Comparison of ENCODE assay signal across 19 mouse cellular contexts in genomic region chr11:25715447-25716321, GRCm38 (mm10).
A peak's percentile ranks its signal among the peaks of the same experiment; 100 is the strongest.
DNase-seq lines count a peak whose midpoint lies in the region; ATAC-seq and TF ChIP-seq lines count a peak whose summit lies in the region.
"Had no signal": no experiment of that assay in that cellular context is flagged by ENCODE, and none has a peak within 500 bp of the region (broad histone marks: within the 10 kb centered on the region; RNA-seq: fewer than 3 reads in every experiment).

No protein-coding gene starts in this region.

- WGBS in forebrain, embryonic 15.5 days: 47% methylated on average over 7 of the region's 7 CpGs
- WGBS in forebrain, embryonic 12.5 days: 84% methylated on average over 7 of the region's 7 CpGs
- 81% methylated on average over 7 of the region's 7 CpGs for WGBS in kidney, adult 2 months

- no peak overlapping the region for H3K4me3 ChIP-seq in forebrain, embryonic 15.5 days
- no peak overlapping the region for H3K4me3 ChIP-seq in forebrain, embryonic 12.5 days (replicated peaks)
- no peak overlapping the region for H3K4me3 ChIP-seq in kidney, adult 2 months (ENCODE audit: insufficient read depth, low read depth, low read length)
- H3K4me3 ChIP-seq: erythroblast, embryonic 14.5 days; hindbrain, embryonic 15.5 days; megakaryocyte, embryonic 14.5 days; myocyte had no signal

- intact Hi-C loops in left cerebral cortex, postnatal 14 days (cut with DNase I): loop anchor here (10.0 kb wide), 1 partner anchor 361 kb away; no protein-coding TSS in a partner anchor

- peak; percentile 92 for DNase-seq in brain, embryonic 14.5 days (ENCODE audit: low read depth)
- peak; percentile 65 to 86 for DNase-seq in layer of hippocampus, adult 18-20 months (ENCODE audit: low spot score in 2 of 2)
- peak; percentile 40 to 80 for DNase-seq in left cerebral cortex, postnatal 14 days (ENCODE audit: low spot score in 2 of 2)
- no peak for DNase-seq in Muller cell, postnatal 12 days (ENCODE audit: inconsistent ontology term)
- no peak for DNase-seq in gastrocnemius, postnatal 4 days (ENCODE audit: low spot score in 2 of 2)
- no peak for DNase-seq in kidney, adult 2 months
- DNase-seq: adrenal gland, postnatal 36 days; B cell, adult 2 months; cerebellum, adult 11-12 months; gastrocnemius, postnatal 36 days; liver, postnatal 0 days; thymus, adult 2 months had no signal

- H3K36me3 ChIP-seq in forebrain, embryonic 15.5 days: no peaks in the 10 kb centered on the region
- H3K36me3 ChIP-seq in forebrain, embryonic 12.5 days (replicated peaks): no peaks in the 10 kb centered on the region
- H3K36me3 ChIP-seq in kidney, adult 2 months (ENCODE audit: control insufficient read depth, insufficient read depth, low read length): no peaks in the 10 kb centered on the region
- H3K36me3 ChIP-seq: G1E; hindbrain, embryonic 15.5 days had no signal

- no peaks in the 10 kb centered on the region for H3K9me3 ChIP-seq in forebrain, embryonic 15.5 days
- H3K9me3 ChIP-seq in forebrain, embryonic 12.5 days: no peaks in the 10 kb centered on the region
- H3K9me3 ChIP-seq: G1E; hindbrain, embryonic 15.5 days had no signal

- no peaks in the 10 kb centered on the region for H3K27me3 ChIP-seq in forebrain, embryonic 15.5 days
- H3K27me3 ChIP-seq in forebrain, embryonic 12.5 days: no peaks in the 10 kb centered on the region
- H3K27me3 ChIP-seq in kidney, adult 2 months (replicated peaks; ENCODE audit: control insufficient read depth, insufficient read depth, low read length): no peaks in the 10 kb centered on the region
- H3K27me3 ChIP-seq: hindbrain, embryonic 15.5 days; megakaryocyte, embryonic 14.5 days had no signal

- peaks cover 15% of the 10 kb centered on the region; the same call in 1 of the 2 replicates for H3K4me1 ChIP-seq in forebrain, embryonic 15.5 days
- no peaks in the 10 kb centered on the region for H3K4me1 ChIP-seq in forebrain, embryonic 12.5 days
- no peaks in the 10 kb centered on the region for H3K4me1 ChIP-seq in kidney, adult 2 months (ENCODE audit: control insufficient read depth, insufficient read depth, low read length)
- H3K4me1 ChIP-seq: hindbrain, embryonic 15.5 days; megakaryocyte, embryonic 14.5 days had no signal

- H3K27ac ChIP-seq in forebrain, embryonic 15.5 days (replicated peaks): peak overlapping the region; percentile 86
- H3K27ac ChIP-seq in forebrain, embryonic 12.5 days: no peak overlapping the region
- H3K27ac ChIP-seq in kidney, adult 2 months (ENCODE audit: insufficient read depth, low read depth, low read length): no peak overlapping the region
- H3K27ac ChIP-seq: hindbrain, embryonic 15.5 days had no signal

- no peak overlapping the region for H3K4me2 ChIP-seq in forebrain, embryonic 15.5 days (replicated peaks)
- H3K4me2 ChIP-seq in forebrain, embryonic 12.5 days: no peak overlapping the region
- H3K4me2 ChIP-seq: hindbrain, embryonic 15.5 days had no signal

- TF ChIP-seq POLR2A in brain, embryonic 14.5 days (IDR thresholded peaks at IDR 0.05; ENCODE audit: borderline replicate concordance, extremely low read depth, insufficient read depth, insufficient read length, poor library complexity, severe bottlenecking): no peak
- TF ChIP-seq POLR2A in kidney, adult 2 months (IDR thresholded peaks at IDR 0.05; ENCODE audit: low read depth, low read length): no peak

- 0 out of 2 replicates have a peak, but pooled peaks have one; percentile 1 for TF ChIP-seq CTCF in brain, embryonic 14.5 days (IDR thresholded peaks at IDR 0.05; ENCODE audit: borderline replicate concordance, extremely low read depth, insufficient read depth, insufficient read length)
- TF ChIP-seq CTCF in kidney, adult 2 months (conservative IDR thresholded peaks at IDR 0.05; ENCODE audit: insufficient read depth, insufficient read length, low read depth, low read length): no peak

- peak; percentile 95 for ATAC-seq in forebrain, embryonic 15.5 days (replicated peaks)
- no peak for ATAC-seq in forebrain, embryonic 12.5 days (ENCODE audit: low FRiP score)
- ATAC-seq: liver, postnatal 0 days had no signal

- H3K9ac ChIP-seq in forebrain, embryonic 15.5 days (replicated peaks): no peak overlapping the region
- no peak overlapping the region for H3K9ac ChIP-seq in forebrain, embryonic 12.5 days
- H3K9ac ChIP-seq: hindbrain, embryonic 15.5 days; liver, postnatal 0 days had no signal

Comparison
In these comparisons a context has a peak if more than half of its experiments do, and no peak if none do; other contexts are left out.
1. DNase-seq: peak in brain, embryonic 14.5 days (single experiment), layer of hippocampus, adult 18-20 months (2 of 2) and left cerebral cortex, postnatal 14 days (2 of 2); none in Muller cell, postnatal 12 days (single experiment), gastrocnemius, postnatal 4 days (0 of 2) and kidney, adult 2 months (single experiment).